Mouse (Mus musculus) hindbrain, embryonic 16.5 days (tissue): ENCODE data around the gene Bad. TPM values are rescaled to one million over a fixed set of nuclear protein-coding genes. Genes with fewer than 3 reads are reported as not detected.

Experiments used
- ATAC-seq: fragments of 200-750 bp; cut with Nextera tagmentation; 2 replicates; pipeline ENCODE4 v1.8.0; 2017; ENCODE audit warnings: moderate TSS enrichment, moderate library complexity
- H3K27ac ChIP-seq: fragments of 300-500 bp; sonication (generic); 2 replicates; pipeline ENCODE4 v1.5.1; 2014; ENCODE audit warnings: low read depth, mild to moderate bottlenecking, control low read depth, low read length, moderate library complexity
- H3K27me3 ChIP-seq: fragments of 300-500 bp; sonication (generic); replicated peaks from 2 replicates; pipeline ENCODE4 v1.6.1; 2014; ENCODE audit warnings: low read length; ENCODE audit not compliant: control insufficient read depth, insufficient read depth
- H3K36me3 ChIP-seq: fragments of 300-500 bp; sonication (generic); 2 replicates; pipeline ENCODE4 v1.6.1; 2014; ENCODE audit warnings: mild to moderate bottlenecking, low read length, moderate library complexity, mixed read lengths; ENCODE audit not compliant: control insufficient read depth, insufficient read depth
- H3K4me1 ChIP-seq: fragments of 300-500 bp; sonication (generic); 2 replicates; pipeline ENCODE4 v1.6.1; 2014; ENCODE audit warnings: low read depth, low read length; ENCODE audit not compliant: control insufficient read depth, insufficient read depth
- H3K4me2 ChIP-seq: fragments of 300-500 bp; sonication (generic); 2 replicates; pipeline ENCODE4 v1.6.1; 2014; ENCODE audit warnings: mild to moderate bottlenecking, low read length, control low read depth, moderate library complexity
- H3K4me3 ChIP-seq: fragments of 300-500 bp; sonication (generic); 2 replicates; pipeline ENCODE4 v1.5.1; 2014; ENCODE audit warnings: mild to moderate bottlenecking, low read length, control low read depth, moderate library complexity
- H3K9ac ChIP-seq: fragments of 300-500 bp; sonication (generic); 2 replicates; pipeline ENCODE4 v1.6.1; 2014; ENCODE audit warnings: low read depth, mild to moderate bottlenecking, control low read depth, low read length, moderate library complexity
- H3K9me3 ChIP-seq: fragments of 300-500 bp; sonication (generic); 2 replicates; pipeline ENCODE4 v1.6.1; 2014; ENCODE audit warnings: mild to moderate bottlenecking, low read length, moderate library complexity; ENCODE audit not compliant: control insufficient read depth
- WGBS: fragments of 180-500 bp; shearing (Covaris S2); extraction: QIAGEN DNeasy Blood & Tissue Kit; methylation state at CpG from one replicate; pipeline ENCODE4 v1.1.7; 2014; 5-methylcytosine and 5-hydroxymethylcytosine counted together
- polyA plus RNA-seq: library from polyadenylated mRNA; unstranded; fragments of >200 nt; fragmentation: Nextera tagmentation; extraction: Ambion mirVana; gene quantifications from 2 replicates; pipeline ENCODE4 v1.2.1, GENCODE M21; 2015

The Bad gene
- polyA plus RNA-seq, 1 experiment from 2014 or later = 109 TPM

DNA sequence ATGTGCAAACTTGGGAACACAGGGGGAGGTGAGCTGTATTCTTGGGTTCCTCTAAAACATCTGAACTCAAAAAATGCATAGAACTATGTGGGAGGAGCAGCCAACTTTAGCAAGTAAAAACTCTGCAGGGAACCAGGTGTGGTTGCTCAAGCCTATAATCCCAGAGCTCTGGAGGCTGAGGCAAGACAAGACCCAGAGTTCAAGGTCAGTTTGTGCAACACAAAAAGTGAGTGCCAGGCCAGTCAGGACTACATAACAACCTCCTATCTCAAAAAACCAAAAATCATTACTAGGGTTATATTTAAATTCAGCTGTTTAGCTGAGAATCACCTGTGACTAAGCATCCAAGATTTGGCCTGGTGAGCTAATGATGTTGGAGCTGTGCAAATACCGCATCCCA lies 9.6 kb upstream of the Bad start:
- H3K36me3 ChIP-seq = no peaks in the 10 kb centered on the region
- no peak overlapping the region for H3K9ac ChIP-seq
- H3K27me3 ChIP-seq = peaks cover 53% of the 10 kb centered on the region
- H3K4me1 ChIP-seq = peaks cover 14% of the 10 kb centered on the region
- H3K4me3 ChIP-seq = no peak overlapping the region
- 57% methylated on average over 1 of the region's 1 CpGs for WGBS
- H3K9me3 ChIP-seq = no peaks in the 10 kb centered on the region
- no peak overlapping the region for H3K27ac ChIP-seq
- ATAC-seq = no peak
- H3K4me2 ChIP-seq = no peak overlapping the region

DNA sequence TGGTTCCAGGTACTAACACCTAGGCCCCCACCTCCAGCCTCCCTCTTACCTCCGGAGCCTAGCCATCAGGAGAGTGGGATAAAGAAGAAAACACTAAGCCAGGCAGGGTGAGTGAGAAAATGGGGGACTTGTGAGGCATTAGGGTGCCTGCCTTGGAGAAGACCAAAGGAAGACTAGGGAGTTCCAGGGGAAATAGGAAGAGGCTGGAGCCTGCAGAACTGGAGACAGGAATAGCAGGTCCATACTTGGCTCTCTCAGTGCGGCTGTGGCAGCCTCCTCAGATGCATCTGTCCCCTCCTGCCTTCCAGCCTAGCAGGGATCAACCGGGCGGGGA lies 8.6 kb upstream of the Bad start:
- ATAC-seq = no peak
- H3K4me2 ChIP-seq = peak overlapping the region; percentile 84
- peaks cover 14% of the 10 kb centered on the region for H3K4me1 ChIP-seq
- H3K27ac ChIP-seq = no peak overlapping the region
- no peaks in the 10 kb centered on the region for H3K36me3 ChIP-seq
- peak overlapping the region; percentile 74 for H3K9ac ChIP-seq
- H3K9me3 ChIP-seq = no peaks in the 10 kb centered on the region
- peaks cover 44% of the 10 kb centered on the region for H3K27me3 ChIP-seq
- H3K4me3 ChIP-seq = peak overlapping the region; percentile 51
- WGBS = 22% methylated on average over 4 of the region's 4 CpGs

- no peaks in the 10 kb centered on the region for H3K9me3 ChIP-seq
- peak overlapping the region; percentile 84 for H3K4me2 ChIP-seq
- peaks cover 42% of the 10 kb centered on the region for H3K27me3 ChIP-seq
- peak overlapping the region; percentile 51 for H3K4me3 ChIP-seq
- H3K9ac ChIP-seq = peak overlapping the region; percentile 74
- peaks cover 18% of the 10 kb centered on the region for H3K4me1 ChIP-seq
- WGBS = 2% methylated on average over 58 of the region's 58 CpGs
- ATAC-seq = peak; percentile 69
- H3K27ac ChIP-seq = peak overlapping the region; percentile 31; the same call in 1 of the 2 replicates
- H3K36me3 ChIP-seq = no peaks in the 10 kb centered on the region
Observed at GRCm38 (mm10) chr19:6933436-6934194, 8.0 kb upstream of the Bad start.

GRCm38 (mm10) chr19:6934195-6934977 lies 7.3 kb upstream of the Bad start, which contains the start of gene Kcnk4:
TSS of gene Kcnk4 (minus strand) at chr19:6934515.
- ATAC-seq = no peak; the same call in 1 of the 2 replicates
- Histone ChIP-seq H3K36me3 (no peaks in the 10 kb centered on the region), H3K4me2 (peak within 1 kb of the TSS; percentile 84), H3K27ac (peak within 1 kb of the TSS; percentile 31; the same call in 1 of the 2 replicates), H3K9me3 (no peaks in the 10 kb centered on the region), H3K4me3 (peak within 1 kb of the TSS; percentile 51), H3K27me3 (peaks cover 36% of the 10 kb centered on the region), H3K4me1 (peaks cover 26% of the 10 kb centered on the region), H3K9ac (peak within 1 kb of the TSS; percentile 74)
- WGBS = 8% methylated on average over 23 of the region's 23 CpGs

DNA sequence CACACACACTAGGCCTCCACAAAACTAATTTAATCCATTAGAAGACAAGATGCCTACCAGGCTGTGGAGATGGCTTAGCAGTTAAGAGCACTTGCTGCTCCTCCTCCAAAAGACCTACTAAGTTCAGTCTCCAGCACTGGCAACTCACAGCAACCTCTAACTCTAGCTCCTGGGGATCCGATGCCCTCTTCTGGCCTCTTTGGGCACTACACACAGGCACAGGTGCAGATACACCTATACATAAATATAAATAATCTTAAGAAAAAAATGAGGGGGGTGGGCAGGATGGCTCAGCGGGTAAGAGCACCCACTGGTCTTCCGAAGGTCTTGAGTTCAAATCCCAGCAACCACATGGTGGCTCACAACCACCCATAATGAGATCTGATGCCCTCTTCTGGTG lies 5.4 kb upstream of the Bad start:
- Histone ChIP-seq H3K9ac (no peak overlapping the region), H3K27ac (no peak overlapping the region), H3K4me2 (no peak overlapping the region), H3K9me3 (no peaks in the 10 kb centered on the region), H3K36me3 (no peaks in the 10 kb centered on the region), H3K27me3 (peaks cover 33% of the 10 kb centered on the region), H3K4me3 (no peak overlapping the region), H3K4me1 (peaks cover 40% of the 10 kb centered on the region)
- 18% methylated on average over 3 of the region's 3 CpGs for WGBS
- no peak for ATAC-seq

GRCm38 (mm10) chr19:6937541-6938465 lies 3.9 kb upstream of the Bad start:
- H3K9me3 ChIP-seq = no peaks in the 10 kb centered on the region
- no peaks in the 10 kb centered on the region for H3K36me3 ChIP-seq
- no peak overlapping the region for H3K4me2 ChIP-seq
- ATAC-seq = no peak
- no peak overlapping the region for H3K4me3 ChIP-seq
- 70% methylated on average over 16 of the region's 16 CpGs for WGBS
- H3K4me1 ChIP-seq = peaks cover 44% of the 10 kb centered on the region
- peak overlapping the region; percentile 18; the same call in 1 of the 2 replicates for H3K9ac ChIP-seq
- no peak overlapping the region for H3K27ac ChIP-seq
- H3K27me3 ChIP-seq = peaks cover 19% of the 10 kb centered on the region

DNA sequence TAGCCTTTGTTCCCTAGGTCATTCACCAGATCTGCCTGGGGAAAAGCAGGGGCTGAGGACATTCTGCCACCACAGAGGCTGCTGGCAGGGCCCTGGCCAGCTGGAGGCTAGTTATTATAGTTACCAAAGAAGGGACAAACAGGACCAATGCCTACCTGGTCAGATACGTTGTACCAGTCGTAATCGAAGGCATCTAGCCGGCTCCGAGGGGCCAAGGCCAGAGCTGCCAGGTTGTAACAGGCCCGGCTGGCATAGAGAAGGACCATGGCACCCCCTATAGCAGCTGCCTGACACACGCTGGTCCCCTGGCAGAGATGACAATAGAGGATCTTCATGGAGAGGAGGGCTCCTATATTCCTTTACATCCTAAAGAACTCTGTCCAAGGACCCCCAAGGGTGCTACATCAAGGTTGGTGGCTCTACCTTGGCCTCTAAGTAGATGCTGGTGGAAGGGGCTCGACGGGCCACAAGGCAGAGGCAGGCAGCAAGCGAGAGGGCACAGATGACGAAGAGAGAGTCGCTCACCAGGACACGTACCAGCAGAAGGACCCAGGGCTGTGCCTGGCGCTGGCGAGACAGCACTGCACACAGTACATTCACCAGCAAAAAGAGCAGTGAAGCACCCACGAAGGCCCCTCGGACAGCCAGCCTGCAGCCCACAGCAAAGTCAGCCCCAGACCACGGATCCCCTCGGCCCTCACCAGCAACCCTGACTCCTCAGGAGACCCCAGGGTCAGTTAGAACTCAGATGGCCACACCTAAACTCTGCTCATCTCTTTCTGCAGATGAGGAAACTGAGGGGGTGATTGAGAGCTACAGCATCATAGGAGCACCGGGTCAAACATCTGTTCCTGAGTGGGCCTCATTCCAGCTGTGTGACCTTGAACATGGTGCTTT lies 2.3 kb upstream of the Bad start:
- Histone ChIP-seq H3K9ac (peak overlapping the region; percentile 95), H3K27ac (no peak overlapping the region), H3K4me1 (peaks cover 38% of the 10 kb centered on the region), H3K4me3 (peak overlapping the region; percentile 86), H3K36me3 (no peaks in the 10 kb centered on the region), H3K27me3 (peaks cover 11% of the 10 kb centered on the region), H3K4me2 (peak overlapping the region; percentile 76), H3K9me3 (no peaks in the 10 kb centered on the region)
- no peak for ATAC-seq
- 88% methylated on average over 20 of the region's 20 CpGs for WGBS
